Mouse (Mus musculus): Measurements from ENCODE around the gene Ssh1. TPM values are rescaled to one million over a fixed set of nuclear protein-coding genes. Genes with fewer than 3 reads are reported as not detected.

The Ssh1 gene
- polyA plus RNA-seq, 1 experiment = 19.2 TPM

GRCm38 (mm10) chr5:113921310-113922166 lies 72.2 kb downstream of the Ssh1 start:
- DNase-seq (ENCODE audit: low read depth) = peak; percentile 83

GRCm38 (mm10) chr5:113919060-113919459 lies 74.6 kb downstream of the Ssh1 start:
- TF ChIP-seq POLR2A (IDR thresholded peaks at IDR 0.05; ENCODE audit: borderline replicate concordance, extremely low read depth, insufficient read depth, insufficient read length, poor library complexity, severe bottlenecking) = no peak
- DNase-seq (ENCODE audit: low read depth) = no peak

More at GRCm38 (mm10) chr5:113921310-113922166, 72.2 kb downstream of the Ssh1 start:
- TF ChIP-seq CTCF (IDR thresholded peaks at IDR 0.05; ENCODE audit: borderline replicate concordance, extremely low read depth, insufficient read depth, insufficient read length) = no peak
- no peak for TF ChIP-seq POLR2A (IDR thresholded peaks at IDR 0.05; ENCODE audit: borderline replicate concordance, extremely low read depth, insufficient read depth, insufficient read length, poor library complexity, severe bottlenecking)

GRCm38 (mm10) chr5:113918654-113919053 lies 75.0 kb downstream of the Ssh1 start:
- no peak for DNase-seq (ENCODE audit: low read depth)
- no peak for TF ChIP-seq CTCF (IDR thresholded peaks at IDR 0.05; ENCODE audit: borderline replicate concordance, extremely low read depth, insufficient read depth, insufficient read length)
- TF ChIP-seq POLR2A (IDR thresholded peaks at IDR 0.05; ENCODE audit: borderline replicate concordance, extremely low read depth, insufficient read depth, insufficient read length, poor library complexity, severe bottlenecking) = no peak

- DNase-seq (ENCODE audit: low read depth) = no peak
Measured at GRCm38 (mm10) chr5:113910705-113911104, 83.0 kb downstream of the Ssh1 start.

GRCm38 (mm10) chr5:113910065-113910701 lies 83.5 kb downstream of the Ssh1 start:
- no peak for DNase-seq (ENCODE audit: low read depth)
- TF ChIP-seq POLR2A (IDR thresholded peaks at IDR 0.05; ENCODE audit: borderline replicate concordance, extremely low read depth, insufficient read depth, insufficient read length, poor library complexity, severe bottlenecking) (no peak), CTCF (IDR thresholded peaks at IDR 0.05; ENCODE audit: borderline replicate concordance, extremely low read depth, insufficient read depth, insufficient read length) (no peak)

More at GRCm38 (mm10) chr5:113910705-113911104, 83.0 kb downstream of the Ssh1 start:
- TF ChIP-seq POLR2A (IDR thresholded peaks at IDR 0.05; ENCODE audit: borderline replicate concordance, extremely low read depth, insufficient read depth, insufficient read length, poor library complexity, severe bottlenecking) = no peak
- TF ChIP-seq CTCF (IDR thresholded peaks at IDR 0.05; ENCODE audit: borderline replicate concordance, extremely low read depth, insufficient read depth, insufficient read length) = no peak

GRCm38 (mm10) chr5:113908592-113909441 lies 84.9 kb downstream of the Ssh1 start, which contains the start of gene Coro1c:
Gene Coro1c (minus strand): TSS chr5:113908758.
- DNase-seq (ENCODE audit: low read depth) = peak; percentile 98
- TF ChIP-seq POLR2A (IDR thresholded peaks at IDR 0.05; ENCODE audit: borderline replicate concordance, extremely low read depth, insufficient read depth, insufficient read length, poor library complexity, severe bottlenecking) (peak; percentile 89), CTCF (IDR thresholded peaks at IDR 0.05; ENCODE audit: borderline replicate concordance, extremely low read depth, insufficient read depth, insufficient read length) (peak; percentile 95)

- peak; percentile 71 for DNase-seq (ENCODE audit: low read depth)
- no peak for TF ChIP-seq CTCF (IDR thresholded peaks at IDR 0.05; ENCODE audit: borderline replicate concordance, extremely low read depth, insufficient read depth, insufficient read length)
- TF ChIP-seq POLR2A (IDR thresholded peaks at IDR 0.05; ENCODE audit: borderline replicate concordance, extremely low read depth, insufficient read depth, insufficient read length, poor library complexity, severe bottlenecking) = 0 out of 2 replicates have a peak, but pooled peaks have one; percentile 12
Measured at GRCm38 (mm10) chr5:113907786-113908567, 85.7 kb downstream of the Ssh1 start.

GRCm38 (mm10) chr5:113906958-113907735 lies 86.5 kb downstream of the Ssh1 start:
- DNase-seq (ENCODE audit: low read depth) = peak; percentile 74

GRCm38 (mm10) chr5:113904987-113905386 lies 88.7 kb downstream of the Ssh1 start:
- DNase-seq (ENCODE audit: low read depth) = no peak
- TF ChIP-seq CTCF (IDR thresholded peaks at IDR 0.05; ENCODE audit: borderline replicate concordance, extremely low read depth, insufficient read depth, insufficient read length) (no peak), POLR2A (IDR thresholded peaks at IDR 0.05; ENCODE audit: borderline replicate concordance, extremely low read depth, insufficient read depth, insufficient read length, poor library complexity, severe bottlenecking) (no peak)

More at GRCm38 (mm10) chr5:113906958-113907735, 86.5 kb downstream of the Ssh1 start:
- TF ChIP-seq CTCF (IDR thresholded peaks at IDR 0.05; ENCODE audit: borderline replicate concordance, extremely low read depth, insufficient read depth, insufficient read length) (no peak), POLR2A (IDR thresholded peaks at IDR 0.05; ENCODE audit: borderline replicate concordance, extremely low read depth, insufficient read depth, insufficient read length, poor library complexity, severe bottlenecking) (no peak)

Measured in brain, embryonic 14.5 days (tissue).